Mouse (Mus musculus) cerebellum, adult 11-12 months (tissue): Measurements from ENCODE around the gene Fancf.
A peak's percentile ranks its signal among the peaks of the same experiment; 100 is the strongest.

Source experiments
- DNase-seq: peaks from one replicate; pipeline ENCODE4 v3.0.0; 2022

The Fancf gene

DNA sequence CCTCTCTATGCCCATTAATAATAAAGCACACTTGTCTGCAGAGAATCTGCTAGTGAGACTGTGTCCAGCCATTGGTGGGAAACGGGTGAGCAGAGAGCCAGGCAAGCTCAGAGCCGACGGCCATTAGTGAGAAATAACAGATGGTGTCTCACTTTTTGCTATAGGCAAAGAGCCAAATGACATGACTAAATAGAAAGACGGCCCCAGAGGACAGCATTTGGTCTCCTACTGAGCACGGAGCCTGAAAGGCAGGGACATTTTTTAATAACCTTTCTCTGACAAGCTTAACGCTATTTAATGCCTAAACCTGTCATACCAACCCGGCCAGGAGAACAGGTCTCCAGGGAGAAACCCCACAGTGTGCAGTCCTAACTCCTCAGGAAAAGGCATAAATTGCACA is 30.1 kb downstream of the Fancf start:
- peak; percentile 60 for DNase-seq

DNA sequence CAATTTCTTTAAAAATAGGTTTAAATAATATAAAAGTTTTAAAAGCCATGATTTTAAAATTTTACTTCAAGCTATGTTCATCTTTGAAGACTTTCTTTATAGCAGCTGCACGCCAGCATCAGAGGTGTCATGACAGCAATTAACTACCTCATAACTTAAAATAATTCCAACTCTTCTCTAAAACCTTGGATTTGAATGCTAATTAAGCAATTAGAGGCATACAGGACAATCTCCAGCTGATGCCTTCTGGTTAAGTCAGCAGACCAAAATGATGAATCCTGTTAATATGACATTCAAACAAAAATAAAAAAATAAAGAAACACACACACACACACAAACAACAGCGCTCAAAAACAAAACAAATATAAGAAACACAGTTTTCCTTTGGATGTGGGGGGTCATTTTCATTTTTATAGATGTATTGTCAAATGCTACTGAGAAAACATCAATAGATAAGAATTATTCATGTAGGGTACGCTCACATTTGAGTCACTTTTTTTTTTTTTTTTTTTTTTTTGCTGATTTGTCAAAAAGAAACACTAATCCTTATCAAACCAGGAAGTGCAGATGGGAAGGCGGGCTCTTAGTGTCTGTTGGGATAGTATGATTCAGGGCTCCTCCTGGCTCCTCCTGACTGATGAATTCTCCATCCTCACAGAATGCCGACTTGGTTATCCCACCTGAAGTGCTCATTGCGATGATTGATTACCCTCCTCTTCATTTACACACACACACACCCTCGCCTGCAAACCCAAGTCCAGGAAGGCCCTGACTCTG is 38.3 kb downstream of the Fancf start:
- DNase-seq: no peak

DNA sequence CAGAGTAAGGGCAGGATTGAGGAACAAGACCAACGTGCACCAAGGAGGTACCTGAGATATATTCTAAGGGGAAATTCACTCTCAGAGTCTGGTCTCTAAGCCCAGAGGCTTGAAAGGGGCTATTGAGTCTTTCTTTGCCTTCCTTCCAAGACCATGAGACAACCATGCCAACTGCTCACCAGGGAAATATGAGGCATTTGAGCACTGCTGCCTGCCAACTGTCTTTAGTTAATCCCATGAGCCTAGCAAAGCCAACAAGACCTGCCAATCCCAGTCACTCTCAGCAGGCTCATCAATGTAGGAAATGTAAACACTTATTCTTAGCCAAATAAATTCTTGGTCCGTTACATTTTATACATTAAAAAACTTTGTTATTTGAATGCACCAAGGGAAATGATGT is 40.6 kb downstream of the Fancf start:
- no peak for DNase-seq

DNA sequence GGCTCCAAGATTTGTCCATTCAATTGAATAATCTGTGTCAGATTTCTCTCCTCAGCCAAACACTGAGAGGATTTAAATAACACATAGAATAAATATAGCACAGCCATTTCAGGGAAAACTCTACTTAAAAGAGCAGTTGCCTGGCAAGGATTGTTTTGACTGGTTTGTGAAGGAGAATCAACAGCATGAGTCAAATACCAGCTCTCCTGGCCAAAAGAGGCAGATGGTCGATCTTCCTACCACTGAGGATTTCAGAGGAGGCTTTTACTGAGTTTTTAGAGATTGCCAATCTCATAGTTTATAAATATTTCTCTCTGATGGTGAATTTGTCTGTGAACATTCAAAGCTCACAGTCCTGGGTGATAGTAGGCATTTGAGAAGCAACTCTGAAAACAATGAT is 42.2 kb downstream of the Fancf start:
- DNase-seq: peak; percentile 38

DNA sequence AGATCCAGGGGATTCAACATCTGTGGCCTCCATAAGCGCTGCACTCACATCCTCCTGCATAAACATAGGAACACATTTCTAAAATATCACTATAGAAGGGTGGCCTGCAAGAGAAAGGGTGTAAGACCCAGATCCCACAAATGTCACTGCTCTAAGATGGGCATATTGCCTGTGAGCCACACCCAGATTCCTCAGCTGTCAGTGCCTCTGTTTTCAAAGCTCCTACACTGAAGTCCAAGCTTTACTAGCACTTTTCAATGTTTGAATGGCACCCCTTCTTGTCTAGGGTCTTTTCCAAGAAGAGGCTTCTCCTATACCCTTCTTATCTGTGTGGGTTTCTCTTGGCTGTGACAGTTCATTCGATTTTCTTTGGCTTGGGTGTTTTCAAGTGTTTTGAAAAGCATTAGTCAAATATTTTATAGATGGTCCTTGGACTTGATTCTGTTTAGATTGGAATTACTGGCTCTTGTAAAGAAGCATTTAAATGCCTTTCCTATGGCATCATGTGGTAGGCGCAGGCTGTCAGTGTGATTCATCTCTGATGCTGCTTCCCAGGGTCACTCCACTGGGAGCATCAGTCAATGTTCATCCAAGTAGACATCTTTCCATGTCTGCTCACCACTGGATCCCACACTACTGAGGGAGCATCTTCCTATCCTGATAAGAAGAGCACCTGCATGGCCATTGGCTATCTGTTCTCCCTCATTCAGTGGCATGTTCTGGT is 43.7 kb downstream of the Fancf start:
- no peak for DNase-seq

DNA sequence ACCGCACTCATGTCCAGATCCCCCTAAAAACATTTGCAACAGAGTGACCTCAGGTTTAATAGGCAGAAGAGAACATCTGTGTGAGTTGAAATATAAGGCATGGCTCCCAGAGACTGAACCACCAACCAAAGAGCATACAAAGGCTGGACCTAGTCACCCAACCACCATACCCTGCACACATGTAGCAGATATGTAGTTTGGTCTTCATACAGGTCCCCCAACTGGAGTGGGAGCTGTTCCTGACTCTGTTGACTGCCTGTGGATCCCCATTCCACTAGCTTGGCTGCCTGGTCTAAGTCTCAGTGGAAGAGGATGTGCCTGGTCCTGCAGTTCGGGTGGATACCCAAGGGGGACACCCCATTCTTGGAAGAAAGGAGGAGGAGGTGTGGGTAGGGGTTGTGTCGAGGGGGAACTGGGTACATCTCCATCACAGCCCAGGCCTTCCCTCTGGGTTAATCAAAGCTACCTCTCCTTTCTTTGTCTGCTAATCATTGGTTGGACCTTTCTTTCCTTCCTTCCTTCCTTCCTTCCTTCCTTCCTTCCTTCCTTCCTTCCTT is 45.7 kb downstream of the Fancf start:
- no peak for DNase-seq

DNA sequence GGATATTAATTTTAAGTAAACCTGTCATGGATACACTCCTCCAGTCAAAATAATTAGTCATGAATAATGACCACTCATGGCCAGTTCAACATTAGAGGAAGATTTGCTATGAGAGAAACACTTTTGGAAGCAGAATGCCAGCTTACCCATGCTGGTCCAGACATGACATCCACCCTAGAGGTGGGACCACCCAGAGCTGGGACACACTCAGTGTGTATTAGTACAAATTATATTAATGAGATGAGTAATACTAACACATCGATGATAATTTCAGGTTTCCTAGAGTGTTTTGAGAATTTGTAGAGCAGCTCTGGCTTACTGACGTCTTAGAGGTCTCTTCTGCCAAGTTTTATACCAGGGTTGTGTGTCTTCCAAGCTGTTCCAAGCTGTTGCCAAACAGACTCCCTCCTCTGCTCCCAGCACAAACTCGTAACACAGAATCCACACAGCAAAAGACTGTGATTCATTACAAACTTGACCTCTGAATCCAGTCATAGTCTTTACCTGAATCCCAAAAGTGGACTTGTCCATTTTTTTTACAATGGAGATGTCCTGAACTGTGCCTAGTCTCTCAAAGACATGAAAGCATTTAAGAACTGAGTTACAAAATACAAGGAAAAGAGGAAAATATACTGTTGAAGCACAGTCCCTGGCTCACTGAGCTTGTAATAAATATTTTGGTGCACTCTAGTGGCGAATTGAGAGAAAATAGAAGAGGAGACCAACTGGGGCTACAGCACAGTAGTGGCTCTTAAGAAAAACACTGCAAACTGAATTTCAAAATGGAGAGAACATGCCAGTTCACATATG is 46.4 kb downstream of the Fancf start:
- DNase-seq: no peak
